Mouse (Mus musculus): ENCODE measurements around the gene Rras. TPM values are rescaled to one million over a fixed set of nuclear protein-coding genes. Genes with fewer than 3 reads are reported as not detected.

The Rras gene
- polyA plus RNA-seq, 1 experiment from 2014 or later = 74.4 TPM

GRCm38 (mm10) chr7:45051601-45051974, 33.8 kb downstream of the Rras start:
- peaks cover 5% of the 10 kb centered on the region; the same call in 1 of the 2 replicates for H3K4me1 ChIP-seq (ENCODE audit: control insufficient read depth, insufficient read depth, low read length)
- ATAC-seq (replicated peaks; ENCODE audit: insufficient number of reproducible peaks, low FRiP score, low TSS enrichment) = no peak
- H3K4me2 ChIP-seq = peak overlapping the region; percentile 99
- 3% methylated on average over 13 of the region's 13 CpGs for WGBS (ENCODE audit: insufficient replicate concordance)
- no peak overlapping the region for H3K27ac ChIP-seq (ENCODE audit: low read depth, low read length)
- peak overlapping the region; percentile 93 for H3K9ac ChIP-seq (ENCODE audit: low read depth, low read length)
- H3K9me3 ChIP-seq (replicated peaks; ENCODE audit: control insufficient read depth, low read length) = no peaks in the 10 kb centered on the region
- peaks cover 35% of the 10 kb centered on the region for H3K36me3 ChIP-seq (ENCODE audit: control insufficient read depth, insufficient read depth, low read length)
- H3K27me3 ChIP-seq (ENCODE audit: control insufficient read depth, insufficient read depth, low read length) = no peaks in the 10 kb centered on the region
- H3K4me3 ChIP-seq (ENCODE audit: low read depth, low read length) = peak overlapping the region; percentile 85

DNA sequence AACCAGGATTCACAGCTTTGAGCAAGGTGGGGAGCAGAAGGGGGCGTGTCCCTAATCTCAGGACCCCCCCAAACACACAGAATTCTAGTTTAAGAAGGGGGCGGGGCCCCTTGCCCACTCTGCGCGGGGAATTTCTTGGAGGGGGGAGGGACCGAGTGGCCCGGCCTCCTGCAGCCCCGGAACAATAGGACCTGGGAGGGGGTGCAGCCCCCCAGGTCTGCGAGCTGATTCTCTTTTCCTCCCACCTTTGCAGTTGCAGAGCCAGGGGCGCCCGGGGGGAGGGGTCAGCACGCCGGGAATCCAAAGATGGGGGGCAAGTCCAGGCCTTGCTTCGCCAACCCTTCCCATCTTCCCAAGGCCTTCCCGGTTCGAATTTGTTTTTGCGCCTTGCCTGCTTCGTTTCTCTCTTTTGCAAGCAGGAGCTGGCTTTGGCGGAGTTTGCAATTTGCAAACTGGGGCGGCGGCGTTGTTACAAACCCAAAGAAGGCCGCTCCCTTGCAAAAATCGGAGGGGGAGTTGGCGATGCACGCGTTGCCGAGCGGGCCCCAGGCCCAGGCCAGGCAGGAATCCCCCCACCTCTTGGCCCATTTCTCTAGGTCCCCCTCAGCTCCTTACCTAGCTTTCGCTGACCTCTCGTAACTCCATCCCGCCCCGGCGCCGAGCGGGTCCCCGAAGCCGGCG, 34.6 kb downstream of the Rras start:
- no peak for ATAC-seq (replicated peaks; ENCODE audit: insufficient number of reproducible peaks, low FRiP score, low TSS enrichment)
- Histone ChIP-seq H3K27ac (ENCODE audit: low read depth, low read length) (peak overlapping the region; percentile 99), H3K36me3 (ENCODE audit: control insufficient read depth, insufficient read depth, low read length) (peaks cover 29% of the 10 kb centered on the region), H3K4me3 (ENCODE audit: low read depth, low read length) (peak overlapping the region; percentile 85), H3K4me1 (ENCODE audit: control insufficient read depth, insufficient read depth, low read length) (peaks cover 5% of the 10 kb centered on the region; the same call in 1 of the 2 replicates), H3K9ac (ENCODE audit: low read depth, low read length) (peak overlapping the region; percentile 93), H3K4me2 (peak overlapping the region; percentile 99), H3K27me3 (ENCODE audit: control insufficient read depth, insufficient read depth, low read length) (no peaks in the 10 kb centered on the region), H3K9me3 (replicated peaks; ENCODE audit: control insufficient read depth, low read length) (no peaks in the 10 kb centered on the region)
- WGBS (ENCODE audit: insufficient replicate concordance) = under 1% methylated on average over 36 of the region's 38 CpGs

DNA sequence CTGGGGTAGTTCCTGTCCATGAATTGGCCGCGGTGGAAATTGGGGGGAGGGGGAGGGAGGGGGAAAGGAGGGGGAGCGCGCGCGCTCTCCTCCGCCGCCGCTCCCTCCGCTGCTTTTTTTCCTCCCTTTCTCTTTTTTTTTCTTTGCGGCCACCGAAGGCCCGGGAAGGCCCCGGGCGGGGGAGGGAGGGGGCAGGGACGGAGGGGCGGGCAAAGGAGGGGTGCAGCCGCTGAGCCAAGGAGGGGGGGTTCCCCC, 35.0 kb downstream of the Rras start, which contains the start of gene Prr12:
Prr12 (minus strand) TSS at position 20 of the 255 bp plus-strand sequence.
- Histone ChIP-seq H3K9me3 (replicated peaks; ENCODE audit: control insufficient read depth, low read length) (no peaks in the 10 kb centered on the region), H3K36me3 (ENCODE audit: control insufficient read depth, insufficient read depth, low read length) (peaks cover 25% of the 10 kb centered on the region), H3K4me1 (ENCODE audit: control insufficient read depth, insufficient read depth, low read length) (peaks cover 5% of the 10 kb centered on the region; the same call in 1 of the 2 replicates), H3K27ac (ENCODE audit: low read depth, low read length) (peak within 1 kb of the TSS; percentile 99), H3K9ac (ENCODE audit: low read depth, low read length) (peak within 1 kb of the TSS; percentile 93), H3K27me3 (ENCODE audit: control insufficient read depth, insufficient read depth, low read length) (no peaks in the 10 kb centered on the region), H3K4me3 (ENCODE audit: low read depth, low read length) (peak within 1 kb of the TSS; percentile 85), H3K4me2 (peak within 1 kb of the TSS; percentile 99)
- no peak for ATAC-seq (replicated peaks; ENCODE audit: insufficient number of reproducible peaks, low FRiP score, low TSS enrichment)
- WGBS (ENCODE audit: insufficient replicate concordance) = 0% methylated on average over 14 of the region's 18 CpGs

- H3K4me2 ChIP-seq = peak overlapping the region; percentile 99
- ATAC-seq (replicated peaks; ENCODE audit: insufficient number of reproducible peaks, low FRiP score, low TSS enrichment) = peak; percentile 41
- peak overlapping the region; percentile 93 for H3K9ac ChIP-seq (ENCODE audit: low read depth, low read length)
- H3K36me3 ChIP-seq (ENCODE audit: control insufficient read depth, insufficient read depth, low read length) = peaks cover 19% of the 10 kb centered on the region
- H3K27me3 ChIP-seq (ENCODE audit: control insufficient read depth, insufficient read depth, low read length) = no peaks in the 10 kb centered on the region
- peaks cover 5% of the 10 kb centered on the region; the same call in 1 of the 2 replicates for H3K4me1 ChIP-seq (ENCODE audit: control insufficient read depth, insufficient read depth, low read length)
- no peaks in the 10 kb centered on the region for H3K9me3 ChIP-seq (replicated peaks; ENCODE audit: control insufficient read depth, low read length)
- peak overlapping the region; percentile 85 for H3K4me3 ChIP-seq (ENCODE audit: low read depth, low read length)
- WGBS (ENCODE audit: insufficient replicate concordance) = under 1% methylated on average over 37 of the region's 59 CpGs
- H3K27ac ChIP-seq (ENCODE audit: low read depth, low read length) = peak overlapping the region; percentile 99
Measured at GRCm38 (mm10) chr7:45053117-45053930, 35.6 kb downstream of the Rras start.

DNA sequence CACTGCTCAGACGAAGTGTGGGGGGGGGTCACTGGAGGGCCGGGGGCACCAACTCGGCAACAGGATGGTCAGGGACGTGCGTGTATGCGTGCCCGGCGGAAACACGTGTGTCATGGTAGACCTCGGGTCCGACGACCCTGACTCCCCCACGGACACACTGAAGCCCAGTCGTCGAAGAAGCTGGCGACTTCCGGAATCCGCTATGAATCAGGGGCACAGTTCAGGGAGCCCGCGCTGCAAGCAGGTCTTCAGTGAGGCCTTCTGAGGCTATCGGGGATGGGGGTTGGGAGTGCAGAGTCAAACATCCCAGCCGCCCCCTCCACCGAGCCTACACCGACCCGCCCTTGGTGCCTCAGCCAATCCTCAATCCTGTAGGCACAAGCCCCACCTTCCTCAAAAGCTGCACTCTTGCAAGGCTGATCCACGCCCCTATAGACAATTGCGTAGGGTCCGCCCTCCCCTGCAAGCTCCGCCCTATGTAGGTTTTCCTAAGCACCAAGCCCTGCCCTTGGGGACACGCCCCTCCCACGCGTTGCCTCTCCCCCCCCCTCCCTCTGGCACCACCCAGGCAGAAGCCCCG, 36.3 kb downstream of the Rras start:
- WGBS (ENCODE audit: insufficient replicate concordance) = 0% methylated on average over 33 of the region's 33 CpGs
- peak overlapping the region; percentile 99 for H3K27ac ChIP-seq (ENCODE audit: low read depth, low read length)
- peak; percentile 92 for ATAC-seq (replicated peaks; ENCODE audit: insufficient number of reproducible peaks, low FRiP score, low TSS enrichment)
- H3K4me2 ChIP-seq = peak overlapping the region; percentile 99
- H3K4me1 ChIP-seq (ENCODE audit: control insufficient read depth, insufficient read depth, low read length) = peaks cover 5% of the 10 kb centered on the region; the same call in 1 of the 2 replicates
- H3K27me3 ChIP-seq (ENCODE audit: control insufficient read depth, insufficient read depth, low read length) = no peaks in the 10 kb centered on the region
- H3K9ac ChIP-seq (ENCODE audit: low read depth, low read length) = peak overlapping the region; percentile 93
- peak overlapping the region; percentile 85 for H3K4me3 ChIP-seq (ENCODE audit: low read depth, low read length)
- H3K36me3 ChIP-seq (ENCODE audit: control insufficient read depth, insufficient read depth, low read length) = peaks cover 12% of the 10 kb centered on the region
- no peaks in the 10 kb centered on the region for H3K9me3 ChIP-seq (replicated peaks; ENCODE audit: control insufficient read depth, low read length)

DNA sequence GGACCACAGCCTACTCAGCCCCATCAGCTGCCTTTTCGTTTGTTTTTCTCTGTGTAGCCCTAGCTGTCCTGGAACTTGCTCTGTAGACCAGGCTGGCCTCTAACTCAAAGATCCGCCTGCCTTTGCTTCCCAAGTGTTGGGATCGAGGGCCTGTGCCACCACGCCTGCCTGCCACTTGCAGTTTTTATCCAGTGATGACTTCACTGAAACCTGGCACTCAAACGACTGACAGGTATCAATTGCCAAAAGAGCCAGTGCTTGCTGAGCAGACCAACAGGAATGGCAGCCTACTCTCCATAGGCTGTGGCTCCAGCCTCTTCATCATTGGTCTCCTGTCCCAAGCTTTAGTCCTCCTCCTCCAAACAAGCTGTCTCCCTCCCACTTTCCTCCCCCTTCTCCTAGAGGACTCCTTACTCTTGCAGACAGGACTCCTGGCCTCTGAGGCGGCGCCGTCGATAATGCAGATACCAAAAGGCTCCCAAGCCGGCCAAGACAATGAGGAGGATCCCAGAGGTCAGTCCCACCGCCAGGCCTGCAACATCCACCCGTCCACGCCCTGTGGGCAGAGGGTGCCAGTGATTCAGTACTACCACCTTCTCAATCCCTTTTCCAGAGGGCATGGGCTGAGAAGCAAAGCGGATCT, 38.7 kb downstream of the Rras start:
- Histone ChIP-seq H3K27me3 (ENCODE audit: control insufficient read depth, insufficient read depth, low read length) (no peaks in the 10 kb centered on the region), H3K27ac (ENCODE audit: low read depth, low read length) (no peak overlapping the region), H3K9me3 (replicated peaks; ENCODE audit: control insufficient read depth, low read length) (no peaks in the 10 kb centered on the region), H3K4me1 (ENCODE audit: control insufficient read depth, insufficient read depth, low read length) (peaks cover 5% of the 10 kb centered on the region), H3K4me2 (no peak overlapping the region), H3K4me3 (ENCODE audit: low read depth, low read length) (no peak overlapping the region), H3K9ac (ENCODE audit: low read depth, low read length) (no peak overlapping the region; the same call in 1 of the 2 replicates), H3K36me3 (ENCODE audit: control insufficient read depth, insufficient read depth, low read length) (no peaks in the 10 kb centered on the region)
- ATAC-seq (replicated peaks; ENCODE audit: insufficient number of reproducible peaks, low FRiP score, low TSS enrichment) = no peak
- WGBS (ENCODE audit: insufficient replicate concordance) = 62% methylated on average over 14 of the region's 14 CpGs

- no peak for ATAC-seq (replicated peaks; ENCODE audit: insufficient number of reproducible peaks, low FRiP score, low TSS enrichment)
- H3K36me3 ChIP-seq (ENCODE audit: control insufficient read depth, insufficient read depth, low read length) = no peaks in the 10 kb centered on the region
- no peak overlapping the region for H3K4me3 ChIP-seq (ENCODE audit: low read depth, low read length)
- H3K9me3 ChIP-seq (replicated peaks; ENCODE audit: control insufficient read depth, low read length) = no peaks in the 10 kb centered on the region
- no peak overlapping the region for H3K27ac ChIP-seq (ENCODE audit: low read depth, low read length)
- no peak overlapping the region for H3K4me2 ChIP-seq
- H3K9ac ChIP-seq (ENCODE audit: low read depth, low read length) = no peak overlapping the region; the same call in 1 of the 2 replicates
- H3K4me1 ChIP-seq (ENCODE audit: control insufficient read depth, insufficient read depth, low read length) = peaks cover 9% of the 10 kb centered on the region
- no peaks in the 10 kb centered on the region for H3K27me3 ChIP-seq (ENCODE audit: control insufficient read depth, insufficient read depth, low read length)
Measured at GRCm38 (mm10) chr7:45056972-45057348, 39.2 kb downstream of the Rras start.
